Mouse (Mus musculus): ENCODE measurements around the gene Eea1. TPM values are rescaled to one million over a fixed set of nuclear protein-coding genes. Genes with fewer than 3 reads are reported as not detected.
"Not testable (repeated sequence)": the region's sequence is repeated elsewhere in the genome, so short reads cannot be mapped to it uniquely, and the experiment has no call there.

Gene Eea1
- polyA plus RNA-seq, 1 experiment, result 22.8 TPM

DNA sequence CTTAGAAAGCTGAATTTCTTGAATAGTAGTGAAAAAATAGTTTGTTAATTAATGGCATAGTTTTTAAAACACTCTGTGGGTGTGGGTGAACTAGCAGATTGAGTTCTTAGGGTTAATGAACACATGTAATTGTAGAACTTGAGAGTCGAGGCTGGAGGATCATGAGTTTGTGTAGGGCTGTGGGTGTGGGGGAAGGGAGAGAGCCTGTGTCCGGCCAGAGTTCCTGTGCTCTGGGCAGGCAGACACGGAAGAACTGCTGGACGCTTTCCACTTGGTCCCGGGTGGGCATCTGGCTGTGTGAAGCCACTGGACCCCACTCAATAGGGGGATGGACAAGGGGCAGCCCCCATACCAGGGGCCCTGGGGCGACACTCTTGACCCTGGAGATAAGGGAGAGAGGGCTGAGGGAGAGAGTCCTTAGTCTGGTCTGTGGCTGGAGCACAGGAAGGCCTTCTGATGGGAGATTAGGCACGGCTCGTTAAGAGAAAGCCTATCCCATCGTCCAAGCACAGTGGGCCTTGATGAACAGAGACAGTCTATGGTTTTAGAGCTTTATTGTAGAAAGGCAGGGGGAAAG, 107.6 kb downstream of the Eea1 start:
- Histone ChIP-seq H3K27ac (ENCODE audit: control insufficient read depth, insufficient read depth, low read depth, low read length, poor library complexity) (no peak overlapping the region), H3K4me3 (replicated peaks; ENCODE audit: control insufficient read depth, low read depth, low read length) (no peak overlapping the region), H3K4me1 (ENCODE audit: control insufficient read depth, insufficient read depth, low read length) (no peaks in the 10 kb centered on the region)
- TF ChIP-seq CTCF (IDR thresholded peaks at IDR 0.05; ENCODE audit: control insufficient read depth, insufficient read depth, low read length) (no peak), POLR2A (IDR thresholded peaks at IDR 0.05; ENCODE audit: borderline replicate concordance, control insufficient read depth, low read depth, low read length) (no peak)
- 57% methylated on average over 9 of the region's 9 CpGs for WGBS

DNA sequence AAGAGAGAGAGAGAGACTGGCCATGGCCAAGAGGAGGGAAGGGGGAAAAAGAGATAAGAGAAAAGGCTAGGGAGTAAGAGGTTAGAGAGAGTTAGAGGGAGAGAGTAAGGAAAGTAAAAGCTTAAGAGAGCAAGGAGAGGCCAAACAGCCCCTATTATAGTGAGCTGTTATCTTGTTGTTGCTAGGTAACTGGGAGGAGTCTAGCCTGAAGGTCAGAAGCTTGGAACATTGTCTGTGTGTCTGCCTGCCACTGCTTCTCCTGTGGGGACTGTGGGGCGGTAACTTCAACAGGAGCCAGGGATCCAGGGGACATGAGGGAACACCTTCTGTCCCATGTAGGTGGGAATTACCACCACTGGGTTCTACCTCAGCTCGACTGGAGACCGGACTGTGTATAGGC, 108.1 kb downstream of the Eea1 start:
- no peaks in the 10 kb centered on the region for H3K4me1 ChIP-seq (ENCODE audit: control insufficient read depth, insufficient read depth, low read length)
- H3K4me3 ChIP-seq (replicated peaks; ENCODE audit: control insufficient read depth, low read depth, low read length), result no peak overlapping the region
- WGBS, result 89% methylated on average over 3 of the region's 3 CpGs
- TF ChIP-seq POLR2A (IDR thresholded peaks at IDR 0.05; ENCODE audit: borderline replicate concordance, control insufficient read depth, low read depth, low read length) (no peak), CTCF (IDR thresholded peaks at IDR 0.05; ENCODE audit: control insufficient read depth, insufficient read depth, low read length) (no peak)
- no peak overlapping the region for H3K27ac ChIP-seq (ENCODE audit: control insufficient read depth, insufficient read depth, low read depth, low read length, poor library complexity)

DNA sequence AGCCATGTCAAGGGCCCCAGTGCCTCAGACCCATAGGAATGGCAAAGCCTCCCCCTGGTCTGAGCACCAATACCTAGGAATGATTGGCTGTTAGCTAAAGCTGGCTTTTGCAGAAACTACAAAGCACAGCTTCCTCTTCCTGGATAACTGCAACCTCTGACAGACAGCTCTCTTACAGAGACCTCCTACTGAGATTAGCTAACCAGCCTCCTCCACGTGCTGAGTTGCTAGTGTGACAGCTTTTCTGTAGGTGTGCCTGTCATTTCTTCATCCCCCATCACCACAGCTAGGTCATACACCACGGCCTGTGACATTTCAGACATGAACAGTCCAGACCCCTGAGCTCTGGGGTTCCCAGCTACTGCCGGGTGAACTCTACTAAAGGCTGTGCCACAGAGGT, 126.9 kb downstream of the Eea1 start:
- Histone ChIP-seq H3K4me3 (replicated peaks; ENCODE audit: control insufficient read depth, low read depth, low read length) (no peak overlapping the region), H3K27ac (ENCODE audit: control insufficient read depth, insufficient read depth, low read depth, low read length, poor library complexity) (no peak overlapping the region), H3K4me1 (ENCODE audit: control insufficient read depth, insufficient read depth, low read length) (no peaks in the 10 kb centered on the region; the same call in 1 of the 2 replicates)
- WGBS, result 38% methylated on average over 3 of the region's 3 CpGs
- TF ChIP-seq POLR2A (IDR thresholded peaks at IDR 0.05; ENCODE audit: borderline replicate concordance, control insufficient read depth, low read depth, low read length) (no peak), CTCF (IDR thresholded peaks at IDR 0.05; ENCODE audit: control insufficient read depth, insufficient read depth, low read length) (no peak)

DNA sequence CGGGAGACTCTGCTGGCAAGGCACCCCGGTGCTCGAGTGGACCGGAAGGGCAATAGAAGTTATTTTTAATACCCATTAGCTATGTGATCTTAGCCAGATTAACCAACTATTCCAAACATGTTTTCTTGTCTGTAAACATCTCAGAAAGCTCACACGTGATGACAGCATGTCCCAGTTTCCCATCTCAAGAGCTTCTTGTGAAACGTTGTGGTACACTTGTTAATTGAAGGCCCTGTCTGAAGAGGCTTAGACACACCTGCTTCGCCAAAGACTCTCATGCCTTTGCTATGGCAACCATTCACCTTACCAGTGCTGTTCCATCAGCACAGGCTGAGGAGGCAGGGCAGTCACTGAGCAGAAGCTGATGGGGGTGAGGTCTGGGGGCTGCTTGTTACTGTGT, 133.9 kb downstream of the Eea1 start:
- TF ChIP-seq CTCF (IDR thresholded peaks at IDR 0.05; ENCODE audit: control insufficient read depth, insufficient read depth, low read length), result no peak
- TF ChIP-seq POLR2A (IDR thresholded peaks at IDR 0.05; ENCODE audit: borderline replicate concordance, control insufficient read depth, low read depth, low read length), result no peak
- Histone ChIP-seq H3K4me1 (ENCODE audit: control insufficient read depth, insufficient read depth, low read length) (no peaks in the 10 kb centered on the region; the same call in 1 of the 2 replicates), H3K27ac (ENCODE audit: control insufficient read depth, insufficient read depth, low read depth, low read length, poor library complexity) (no peak overlapping the region), H3K4me3 (replicated peaks; ENCODE audit: control insufficient read depth, low read depth, low read length) (no peak overlapping the region)
- WGBS, result 87% methylated on average over 7 of the region's 7 CpGs

DNA sequence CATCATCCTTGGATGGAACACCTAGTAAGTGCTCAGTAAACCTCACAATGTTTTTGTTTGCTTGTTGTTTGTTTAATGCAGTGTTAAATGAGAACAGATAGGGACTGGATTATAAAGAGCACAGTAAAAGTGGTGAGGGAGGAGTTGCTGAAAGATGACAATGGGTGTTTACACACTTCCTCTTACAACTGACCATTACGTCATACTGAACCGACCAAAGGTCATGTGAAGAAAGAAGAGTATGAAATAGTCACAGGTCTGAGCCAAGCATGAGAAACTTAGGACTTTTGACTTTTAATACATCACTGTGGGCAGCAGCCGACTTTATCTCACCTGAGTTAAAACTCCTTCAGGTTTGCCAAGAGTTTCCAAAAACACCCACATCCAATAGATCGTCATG, 135.0 kb downstream of the Eea1 start:
- WGBS, result 47% methylated on average over 4 of the region's 4 CpGs
- TF ChIP-seq POLR2A (IDR thresholded peaks at IDR 0.05; ENCODE audit: borderline replicate concordance, control insufficient read depth, low read depth, low read length), result no peak
- no peak for TF ChIP-seq CTCF (IDR thresholded peaks at IDR 0.05; ENCODE audit: control insufficient read depth, insufficient read depth, low read length)
- Histone ChIP-seq H3K4me3 (replicated peaks; ENCODE audit: control insufficient read depth, low read depth, low read length) (no peak overlapping the region), H3K27ac (ENCODE audit: control insufficient read depth, insufficient read depth, low read depth, low read length, poor library complexity) (no peak overlapping the region), H3K4me1 (ENCODE audit: control insufficient read depth, insufficient read depth, low read length) (no peaks in the 10 kb centered on the region; the same call in 1 of the 2 replicates)

DNA sequence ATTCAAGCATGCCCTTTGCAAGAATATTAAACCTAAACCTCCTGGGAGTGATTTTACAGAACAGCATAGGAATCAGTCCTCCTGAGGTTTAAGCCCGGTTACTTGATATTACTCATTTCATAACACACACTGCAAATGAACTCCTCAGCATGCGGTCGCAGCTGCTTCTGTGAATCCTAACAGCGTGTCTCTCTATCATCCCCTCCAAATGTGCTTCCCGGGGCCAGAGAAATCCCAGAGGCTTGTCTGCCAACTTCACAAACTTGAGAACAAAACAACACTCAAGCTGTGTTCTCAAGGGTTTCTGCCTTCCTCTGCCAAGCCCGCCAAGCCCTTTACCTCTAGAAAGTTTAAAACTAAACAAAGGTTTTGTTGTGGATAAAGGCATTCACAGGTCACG, 135.4 kb downstream of the Eea1 start:
- Histone ChIP-seq H3K27ac (ENCODE audit: control insufficient read depth, insufficient read depth, low read depth, low read length, poor library complexity) (no peak overlapping the region), H3K4me1 (ENCODE audit: control insufficient read depth, insufficient read depth, low read length) (no peaks in the 10 kb centered on the region; the same call in 1 of the 2 replicates), H3K4me3 (replicated peaks; ENCODE audit: control insufficient read depth, low read depth, low read length) (no peak overlapping the region)
- 66% methylated on average over 7 of the region's 7 CpGs for WGBS
- no peak for TF ChIP-seq CTCF (IDR thresholded peaks at IDR 0.05; ENCODE audit: control insufficient read depth, insufficient read depth, low read length)
- no peak for TF ChIP-seq POLR2A (IDR thresholded peaks at IDR 0.05; ENCODE audit: borderline replicate concordance, control insufficient read depth, low read depth, low read length)

DNA sequence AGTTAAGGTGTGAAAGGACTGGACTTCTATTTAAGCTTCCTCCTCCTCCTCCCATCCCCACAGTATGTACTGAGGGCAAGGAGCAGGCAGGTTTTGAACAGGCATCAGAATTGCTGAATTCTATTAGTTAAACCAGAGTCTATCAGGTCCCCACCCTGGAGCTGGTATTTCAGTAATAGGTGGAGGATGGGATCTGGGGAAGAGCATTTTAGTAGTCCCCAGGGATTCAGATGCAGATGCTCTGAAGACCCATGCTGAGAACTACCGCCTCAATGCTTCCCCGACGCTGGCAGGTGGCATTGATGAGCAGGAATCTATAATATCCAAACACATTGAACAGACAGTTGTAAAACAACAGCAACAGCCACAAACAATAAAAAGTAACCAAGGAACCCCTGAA, 136.0 kb downstream of the Eea1 start:
- Histone ChIP-seq H3K4me3 (replicated peaks; ENCODE audit: control insufficient read depth, low read depth, low read length) (no peak overlapping the region), H3K4me1 (ENCODE audit: control insufficient read depth, insufficient read depth, low read length) (no peaks in the 10 kb centered on the region; the same call in 1 of the 2 replicates), H3K27ac (ENCODE audit: control insufficient read depth, insufficient read depth, low read depth, low read length, poor library complexity) (no peak overlapping the region)
- TF ChIP-seq POLR2A (IDR thresholded peaks at IDR 0.05; ENCODE audit: borderline replicate concordance, control insufficient read depth, low read depth, low read length) (no peak), CTCF (IDR thresholded peaks at IDR 0.05; ENCODE audit: control insufficient read depth, insufficient read depth, low read length) (no peak)
- WGBS, result 81% methylated on average over 3 of the region's 3 CpGs

DNA sequence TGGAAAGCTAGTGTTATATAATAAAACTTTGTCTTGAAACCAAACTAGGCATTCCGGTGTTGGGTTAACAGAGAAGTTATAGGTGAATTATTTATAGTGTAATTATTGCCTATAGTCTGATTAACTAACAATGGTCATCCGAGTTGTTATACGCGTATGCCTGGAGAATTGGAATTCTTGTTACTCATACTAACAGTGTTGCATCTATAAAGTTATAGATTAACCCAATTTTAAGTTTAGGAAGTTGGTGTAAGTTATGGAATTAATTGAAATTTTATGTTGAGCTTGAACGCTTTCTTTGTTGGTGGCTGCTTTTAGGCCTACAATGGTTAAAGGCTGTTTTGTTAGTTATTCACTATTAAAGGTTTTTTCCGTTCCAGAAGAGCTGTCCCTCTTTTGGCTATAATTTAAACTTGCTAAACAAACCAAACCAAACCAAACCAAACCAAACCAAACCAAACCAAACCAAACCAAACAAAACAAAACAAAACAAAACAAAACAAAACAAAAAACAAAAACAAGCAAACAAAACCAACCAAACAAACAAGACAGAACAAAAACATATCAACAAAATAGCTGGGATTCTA, 137.1 kb downstream of the Eea1 start:
- H3K27ac ChIP-seq (ENCODE audit: control insufficient read depth, insufficient read depth, low read depth, low read length, poor library complexity); H3K4me3 ChIP-seq (replicated peaks; ENCODE audit: control insufficient read depth, low read depth, low read length); H3K4me1 ChIP-seq (ENCODE audit: control insufficient read depth, insufficient read depth, low read length): not testable (repeated sequence)
- 87% methylated on average over 6 of the region's 6 CpGs for whole genome bisulfite sequencing

DNA sequence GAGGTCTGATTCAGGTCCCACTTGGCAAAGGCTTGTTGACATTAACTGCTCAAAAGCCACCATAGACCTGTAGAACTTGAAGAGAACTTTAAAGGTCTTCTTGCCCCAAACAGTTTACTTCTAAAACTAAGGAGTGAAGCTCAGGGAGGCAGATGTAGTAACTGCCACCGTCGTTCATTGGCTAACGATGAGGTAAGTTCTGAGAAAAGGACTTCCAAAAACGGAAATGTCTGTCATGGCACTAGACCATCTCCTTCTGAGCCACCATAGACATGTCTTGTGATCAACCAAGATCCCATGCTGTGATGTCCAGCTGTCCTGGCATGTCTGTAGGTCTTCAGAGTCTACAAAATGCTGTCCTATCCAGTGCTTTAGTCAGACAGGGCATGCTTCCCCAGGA, 139.4 kb downstream of the Eea1 start:
- H3K4me1 ChIP-seq (ENCODE audit: control insufficient read depth, insufficient read depth, low read length), result no peaks in the 10 kb centered on the region; the same call in 1 of the 2 replicates
- H3K27ac ChIP-seq (ENCODE audit: control insufficient read depth, insufficient read depth, low read depth, low read length, poor library complexity), result no peak overlapping the region
- no peak for TF ChIP-seq POLR2A (IDR thresholded peaks at IDR 0.05; ENCODE audit: borderline replicate concordance, control insufficient read depth, low read depth, low read length)
- TF ChIP-seq CTCF (IDR thresholded peaks at IDR 0.05; ENCODE audit: control insufficient read depth, insufficient read depth, low read length), result no peak
- no peak overlapping the region for H3K4me3 ChIP-seq (replicated peaks; ENCODE audit: control insufficient read depth, low read depth, low read length)
- WGBS, result 71% methylated on average over 4 of the region's 4 CpGs

Measured in bone marrow, adult 2 months (tissue).